Mouse (Mus musculus) cerebellum, postnatal 25 days (tissue): Measurements from ENCODE around the gene Hpn.
A peak's percentile ranks its signal among the peaks of the same experiment; 100 is the strongest.

Source experiments
- DNase-seq, 2 experiments: peaks; one replicate each; pipeline ENCODE4 v3.0.0; 2021; ENCODE audit warnings: mixed read lengths in 2 of 2

Gene Hpn

DNA sequence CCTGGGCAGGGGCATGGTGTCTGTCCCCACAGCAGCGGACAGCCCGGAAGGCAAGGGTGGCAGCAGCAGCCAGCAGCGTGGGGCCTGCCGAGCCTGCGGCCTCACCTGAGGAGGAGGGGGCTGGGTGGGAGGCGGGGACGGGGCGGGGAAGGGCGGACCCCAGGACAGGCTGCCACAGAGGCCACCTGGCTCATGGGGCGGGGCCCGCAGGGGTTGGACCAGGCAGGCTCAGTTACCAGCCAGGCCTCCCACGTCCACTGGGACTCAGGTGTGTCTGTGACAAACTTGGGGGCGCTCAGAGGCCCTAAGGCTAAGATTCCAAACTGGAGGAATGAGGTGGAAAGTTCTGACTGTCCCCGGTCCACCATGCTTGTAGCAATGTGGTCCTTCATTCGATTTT, at the start of gene Hpn:
Gene Hpn (minus strand): TSS at position 109 of the 400 bp plus-strand sequence.
- DNase-seq = peak in 1 of 2 experiments; percentile 63

DNA sequence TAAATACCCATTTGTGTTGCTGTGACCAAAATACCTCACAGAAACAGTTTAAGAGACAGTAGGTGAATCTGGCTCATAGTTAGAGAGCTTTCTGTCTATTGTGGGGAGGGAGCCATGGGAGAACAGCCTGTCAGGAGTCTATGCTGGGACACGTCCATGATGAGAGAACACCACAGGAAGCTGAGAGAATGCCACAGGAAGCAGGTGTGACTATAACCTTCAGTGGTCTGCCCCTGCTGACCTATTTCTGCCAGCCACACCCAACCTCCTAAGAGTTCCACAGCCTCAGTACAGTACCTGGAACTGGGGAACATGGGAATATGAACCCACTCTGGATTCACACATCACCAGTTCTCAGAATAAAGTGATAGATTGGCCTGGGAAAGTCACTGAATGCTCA, 49.7 kb upstream of the Hpn start:
- no peak for DNase-seq

DNA sequence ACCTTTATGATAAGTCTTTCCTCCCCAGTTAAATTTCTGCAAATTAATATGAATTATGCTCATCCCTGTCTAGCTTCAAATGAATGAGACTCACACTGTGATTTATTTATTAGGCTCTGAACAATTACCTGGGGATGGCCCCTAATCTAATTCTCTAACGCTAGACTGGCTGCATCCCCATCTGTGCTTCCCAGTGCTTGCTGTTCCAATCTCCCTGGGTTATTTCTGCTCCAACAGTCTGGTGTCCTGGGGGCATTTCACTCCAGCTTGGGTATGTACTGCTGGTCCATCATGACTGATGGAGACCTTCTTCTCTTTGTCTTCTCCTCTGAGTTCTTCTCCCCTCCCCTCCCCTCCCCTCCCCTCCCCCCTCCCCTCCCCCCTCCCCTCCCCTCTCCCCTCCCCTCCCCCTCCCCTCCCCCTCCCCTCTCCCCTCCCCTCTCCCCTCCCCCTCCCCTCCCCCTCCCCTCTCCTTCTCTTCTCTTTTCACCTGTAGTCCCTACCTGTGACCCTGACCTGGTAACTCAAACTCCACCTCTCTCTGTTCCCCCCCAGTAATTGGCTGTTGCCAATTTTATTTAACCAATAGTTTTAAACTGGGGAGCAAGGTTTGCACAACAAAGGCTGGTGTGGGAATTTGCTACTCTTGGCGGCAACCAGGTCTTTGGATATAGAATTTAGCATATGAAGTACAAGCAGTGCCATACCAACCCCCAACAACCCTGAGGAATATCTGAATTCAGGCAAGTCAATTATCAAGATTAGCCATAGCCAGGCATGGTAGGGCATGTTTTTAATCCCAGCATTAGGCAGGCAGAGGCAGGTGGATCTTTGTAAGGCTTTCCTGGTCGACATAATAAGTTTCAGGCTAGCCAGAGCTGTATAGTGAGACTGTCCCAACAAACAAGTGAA, 48.8 kb upstream of the Hpn start:
- no peak for DNase-seq

DNA sequence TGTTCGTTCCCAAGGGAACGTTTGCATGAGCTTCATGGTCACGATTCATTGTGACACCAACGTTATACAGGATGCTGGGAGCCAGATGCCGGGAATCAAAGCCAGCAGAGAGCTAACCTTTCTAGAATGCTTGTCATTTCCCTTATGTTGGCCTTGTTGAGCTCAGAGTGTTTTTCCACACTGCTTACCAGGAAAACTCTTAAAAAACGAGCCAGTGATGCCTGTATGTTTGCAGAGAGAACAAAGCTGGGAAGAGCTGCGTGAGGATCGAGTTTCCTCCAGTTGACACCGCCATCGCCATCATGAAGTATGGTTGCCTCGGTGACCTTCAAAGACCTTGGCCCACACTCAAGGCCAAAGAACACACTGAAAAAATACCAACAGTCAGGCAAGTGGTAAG, 47.2 kb upstream of the Hpn start:
- DNase-seq = no peak

DNA sequence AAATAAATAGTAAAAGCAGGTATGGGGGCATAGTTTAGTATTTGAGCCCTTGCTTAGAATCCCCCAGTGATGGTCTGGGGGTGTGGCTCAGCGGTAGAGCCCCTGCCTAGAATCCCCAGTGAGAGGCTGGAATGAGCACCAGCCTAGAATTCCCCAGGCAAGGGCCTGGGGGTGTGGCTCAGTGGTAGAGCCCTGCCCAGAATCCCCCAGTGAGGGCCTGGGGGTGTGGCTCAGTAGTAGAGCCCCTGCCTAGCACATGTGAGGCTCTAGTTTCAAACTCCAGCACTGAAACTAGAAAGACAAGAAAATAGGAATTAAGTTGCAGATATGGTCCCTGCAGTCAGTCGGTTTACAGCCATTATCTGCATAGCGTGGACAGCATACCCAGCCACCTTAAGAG, 46.7 kb upstream of the Hpn start:
- no peak for DNase-seq

DNA sequence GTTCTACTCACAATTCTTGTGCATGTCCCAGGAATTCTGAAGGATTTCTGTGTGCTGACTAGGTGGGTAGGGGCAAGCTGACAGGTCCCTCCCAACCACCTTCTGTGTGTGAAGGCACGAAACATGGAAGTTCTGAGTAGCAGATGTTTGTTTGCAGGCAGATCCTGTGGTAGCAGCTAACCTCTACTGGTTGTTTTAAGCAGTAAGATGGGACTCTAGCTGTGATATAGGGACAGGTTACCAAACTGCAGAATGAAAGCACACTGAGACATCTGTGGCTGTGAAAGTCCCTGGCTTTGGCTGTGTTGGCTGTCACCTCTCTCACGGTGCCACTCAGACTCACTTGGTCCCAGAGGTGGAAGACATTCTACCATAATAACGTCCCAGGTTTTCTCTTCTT, 46.2 kb upstream of the Hpn start:
- DNase-seq = no peak

DNA sequence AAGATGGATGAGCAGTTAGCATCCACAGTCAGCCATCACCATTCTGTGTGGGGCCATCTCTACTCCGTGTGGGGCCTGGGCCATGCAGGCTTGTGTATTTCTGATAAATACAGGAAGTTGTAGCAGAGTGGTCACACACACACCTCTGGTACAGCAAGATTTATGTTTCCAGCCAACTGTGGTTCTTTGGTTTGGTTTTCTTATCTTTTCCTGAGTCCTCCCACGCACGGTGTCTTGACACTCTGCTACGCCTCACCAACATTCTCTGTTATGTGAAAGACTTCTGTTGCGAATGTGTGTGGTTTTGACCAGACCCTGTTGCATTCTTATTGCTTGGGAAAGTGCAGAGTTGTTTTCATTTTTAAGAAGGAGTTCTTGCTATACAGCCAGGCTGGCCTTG, 45.7 kb upstream of the Hpn start:
- no peak for DNase-seq

DNA sequence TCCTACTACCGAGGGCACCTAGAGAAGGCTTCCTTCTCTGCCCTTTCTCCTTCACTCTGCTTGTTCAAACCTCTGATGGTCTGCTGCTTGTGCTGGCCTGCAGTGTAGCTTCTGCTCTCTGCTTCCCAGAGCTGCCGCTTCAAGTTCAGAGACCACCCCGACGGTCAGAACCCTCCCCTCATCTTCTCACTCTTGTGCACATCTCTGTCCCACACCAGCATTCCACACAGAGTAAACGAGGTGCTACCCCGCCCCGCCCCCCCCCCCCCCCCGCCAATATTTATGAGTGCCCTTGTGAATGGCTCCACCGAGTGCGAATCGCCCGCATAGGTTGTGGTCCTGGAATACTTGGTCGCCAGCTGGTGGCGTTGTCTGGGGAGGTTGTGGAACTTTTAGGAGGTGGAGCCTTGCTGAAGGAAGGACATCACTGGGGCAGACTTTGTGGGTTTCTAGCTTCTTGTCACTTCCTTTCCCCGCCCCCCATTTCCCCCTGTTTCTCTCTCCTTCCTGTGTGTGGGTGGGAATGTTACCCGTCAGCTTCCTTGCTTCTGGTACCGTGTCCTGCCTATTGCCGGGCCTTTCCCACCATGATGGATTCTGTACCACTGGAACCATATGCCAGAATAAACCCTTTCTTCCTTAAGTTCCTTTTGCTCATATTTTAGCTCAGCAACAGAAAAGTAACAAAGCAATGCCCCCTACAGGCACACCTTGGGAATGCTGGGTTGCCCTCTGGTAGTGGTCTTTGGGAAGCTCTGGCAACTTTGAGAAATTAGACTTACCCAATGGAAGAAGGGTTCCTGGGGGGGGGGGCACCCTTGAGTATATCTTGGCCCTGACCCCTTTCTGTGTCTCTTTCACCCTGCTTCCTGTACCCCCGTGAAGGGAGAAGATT, 41.2 kb upstream of the Hpn start:
- no peak for DNase-seq

DNA sequence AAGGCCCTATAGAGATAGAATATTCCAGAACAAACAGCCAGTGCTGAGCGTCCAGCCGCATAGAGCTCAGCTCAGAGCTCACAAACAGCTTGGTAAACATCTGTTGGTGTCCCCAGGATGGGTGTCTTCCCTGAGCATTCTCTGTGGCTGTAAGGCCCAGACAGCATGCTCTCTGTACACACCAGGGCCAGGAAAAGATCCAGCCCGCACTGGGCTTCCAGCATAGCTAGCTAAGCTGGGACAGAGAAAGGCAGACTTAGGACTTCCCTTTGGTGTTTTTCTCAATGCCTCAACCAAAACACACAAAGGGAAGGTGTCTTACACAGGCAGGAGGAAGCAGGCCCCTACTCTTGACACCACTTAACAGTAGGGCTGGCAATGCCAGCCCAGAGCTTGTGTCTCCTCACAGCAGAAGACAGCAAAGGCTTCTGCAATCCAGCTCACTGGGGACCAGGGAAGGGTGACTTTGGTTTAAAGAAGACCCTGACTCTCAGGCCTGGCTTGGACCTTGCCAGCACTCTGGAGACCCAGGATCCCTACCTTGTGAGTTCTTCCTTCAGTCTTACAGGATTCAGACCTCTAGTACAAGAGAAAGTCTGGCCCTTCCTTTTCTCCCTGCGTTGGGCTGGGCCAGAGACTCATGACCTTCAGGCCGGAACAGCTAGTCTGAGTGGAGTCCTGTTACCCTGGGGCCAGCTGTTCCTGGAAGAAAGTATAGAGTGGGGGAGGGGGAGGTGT, 40.4 kb upstream of the Hpn start, which contains the start of gene Gramd1a:
Gene Gramd1a (minus strand): TSS at position 601 of the 738 bp plus-strand sequence.
- no peak for DNase-seq

DNA sequence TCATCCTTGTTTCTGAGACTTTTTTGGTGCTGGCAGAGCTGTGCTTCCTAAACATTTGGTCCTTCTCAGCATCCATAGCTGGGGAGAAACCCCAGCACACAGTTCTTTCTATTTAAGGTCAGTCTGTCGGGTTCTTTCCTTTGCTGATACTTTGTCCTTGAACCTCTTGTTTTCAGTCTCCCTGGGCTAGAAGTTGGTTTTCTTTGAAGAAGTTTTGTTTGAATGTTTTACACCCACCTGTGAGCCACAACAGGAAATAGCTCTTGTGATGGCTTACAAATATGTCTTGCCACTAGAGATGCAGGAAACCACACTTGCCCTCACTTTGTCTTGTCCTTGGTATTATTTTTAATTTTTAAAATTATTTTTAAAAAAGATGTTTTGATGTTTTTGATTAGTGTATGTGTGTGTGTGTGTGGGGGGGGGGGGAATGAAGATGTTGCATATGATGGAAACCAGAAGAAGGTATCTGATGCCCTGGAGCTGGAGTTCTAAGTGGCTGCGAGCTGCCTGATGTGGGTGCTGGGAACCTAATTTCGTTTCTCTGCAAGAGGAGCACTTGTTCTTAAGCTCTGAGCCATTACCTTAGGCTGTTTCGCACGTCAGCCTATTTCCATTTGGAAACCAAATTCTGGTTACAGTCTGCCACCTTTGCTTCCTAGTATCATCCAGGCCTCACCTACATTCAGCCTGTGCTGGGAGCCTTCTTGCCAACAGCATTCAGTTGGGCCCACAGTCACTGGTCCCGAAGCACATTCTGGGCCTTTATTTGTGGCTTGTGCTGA, 38.6 kb upstream of the Hpn start:
- no peak for DNase-seq

DNA sequence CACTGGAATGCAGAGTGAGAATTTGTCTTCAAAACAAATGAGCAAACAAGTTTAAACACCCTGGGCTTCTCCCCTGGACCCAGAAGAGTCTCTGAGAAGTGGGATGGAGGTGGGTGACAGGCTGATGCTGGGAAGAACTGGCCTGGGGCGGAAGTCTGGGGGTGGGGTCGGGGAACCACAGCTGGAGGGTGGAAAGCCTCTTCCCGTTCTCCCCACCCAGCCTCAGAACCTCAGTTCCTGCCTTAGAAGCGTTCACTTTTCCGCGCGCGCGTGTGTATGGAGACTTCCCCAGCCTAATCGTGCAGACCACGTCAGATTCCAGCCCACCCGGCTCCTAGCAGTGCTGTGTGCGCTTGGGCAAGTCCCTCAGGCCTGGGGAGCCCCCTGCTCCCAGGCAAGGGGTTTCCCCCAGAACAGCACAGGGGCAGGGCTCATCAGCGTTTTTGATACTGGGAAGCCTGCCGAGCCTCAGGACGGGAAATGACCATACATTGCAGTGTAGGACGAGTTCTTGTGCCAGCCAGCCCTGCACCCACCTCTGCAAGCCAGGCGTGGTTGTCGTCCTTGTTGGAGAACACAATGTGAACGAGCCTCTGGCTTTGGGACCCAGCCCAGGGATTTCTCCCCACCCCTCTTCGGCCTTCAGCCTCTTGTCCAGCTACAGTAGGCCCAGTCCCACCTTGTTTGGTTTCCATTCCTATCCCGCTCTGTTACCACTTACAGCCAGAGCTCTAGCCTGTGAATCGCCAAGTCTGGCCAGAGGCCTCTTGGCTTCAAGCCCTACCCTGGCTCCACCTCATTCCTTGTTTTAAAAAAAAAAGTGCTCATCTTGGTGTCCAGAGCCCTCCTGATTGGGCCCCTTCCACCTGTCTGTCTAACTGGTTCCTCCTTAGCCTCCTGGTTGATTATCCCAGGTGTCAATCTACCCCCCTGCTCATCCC, 36.5 kb upstream of the Hpn start:
- peak; percentile 60 to 61 for DNase-seq

DNA sequence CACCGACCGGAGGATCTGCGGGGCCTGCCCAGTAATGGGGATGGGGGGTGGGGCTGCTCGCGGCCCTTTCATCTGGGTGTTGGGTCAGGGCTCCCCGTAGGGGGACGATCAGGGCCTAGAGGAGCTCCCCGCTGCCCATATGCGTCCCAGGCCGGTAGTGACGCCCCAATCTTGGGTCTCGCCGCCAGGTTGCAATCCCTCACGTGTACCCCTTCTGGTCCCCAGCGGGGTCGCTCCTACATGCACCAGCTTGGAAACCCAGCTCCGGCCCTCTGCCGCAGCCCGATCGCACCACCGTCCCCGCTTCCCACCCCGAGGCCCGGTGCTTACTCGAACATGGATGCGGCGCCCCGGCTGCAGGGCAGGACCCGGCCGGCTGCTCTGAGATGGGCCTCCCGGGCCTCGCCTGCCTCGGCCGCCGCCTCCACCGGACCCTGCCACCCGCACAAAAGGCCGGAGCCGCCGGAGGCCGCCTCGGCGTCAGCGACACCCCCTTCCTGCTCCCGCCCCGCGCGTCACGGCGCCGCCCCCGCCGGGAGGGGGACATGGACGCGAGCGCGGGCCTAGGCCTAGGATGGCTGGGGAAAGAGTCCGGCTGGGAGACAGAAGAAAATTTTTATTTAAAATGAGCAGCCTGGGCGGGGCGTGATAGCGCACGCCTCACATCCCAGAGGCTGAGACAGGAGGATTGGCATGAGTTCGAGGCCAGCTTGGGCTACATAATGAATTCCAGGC, 35.6 kb upstream of the Hpn start:
- DNase-seq = peak; percentile 91 to 94

DNA sequence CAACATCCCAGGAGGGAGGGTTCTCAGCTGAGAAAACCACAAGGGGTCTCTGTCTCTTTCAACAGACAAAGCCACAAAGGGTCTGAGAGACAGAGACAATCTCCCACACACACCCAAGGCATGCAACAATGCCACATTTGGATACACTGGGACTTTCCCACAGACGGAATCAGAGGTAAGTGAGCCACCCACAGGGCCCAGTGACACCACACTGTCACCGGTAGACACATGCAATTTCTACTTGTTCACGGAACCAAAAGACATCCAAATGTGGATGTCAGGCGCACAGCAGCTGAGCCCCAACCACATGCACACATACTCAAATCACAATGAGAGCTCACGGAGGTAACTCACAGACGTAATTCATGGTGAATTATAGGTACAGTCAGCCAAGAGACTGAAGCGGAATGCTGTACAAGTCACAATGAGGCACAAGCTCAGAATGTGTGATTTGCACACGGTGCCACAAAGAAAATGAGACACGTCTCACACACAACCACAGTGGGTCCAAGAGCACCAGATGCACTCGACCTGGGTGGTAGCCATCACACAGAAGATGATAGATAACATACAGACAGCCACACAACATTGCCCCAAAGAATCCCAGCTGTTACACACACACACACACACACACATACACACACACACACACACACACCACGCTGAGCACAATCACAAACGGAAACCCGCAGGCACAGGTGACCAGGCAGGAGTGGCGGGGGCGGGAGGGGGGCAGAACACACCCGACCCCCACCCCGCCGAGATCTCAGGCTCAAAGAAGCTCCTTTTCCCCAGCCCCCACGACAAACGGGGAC, 34.9 kb upstream of the Hpn start:
- peak in 1 of 2 experiments; percentile 34 for DNase-seq

DNA sequence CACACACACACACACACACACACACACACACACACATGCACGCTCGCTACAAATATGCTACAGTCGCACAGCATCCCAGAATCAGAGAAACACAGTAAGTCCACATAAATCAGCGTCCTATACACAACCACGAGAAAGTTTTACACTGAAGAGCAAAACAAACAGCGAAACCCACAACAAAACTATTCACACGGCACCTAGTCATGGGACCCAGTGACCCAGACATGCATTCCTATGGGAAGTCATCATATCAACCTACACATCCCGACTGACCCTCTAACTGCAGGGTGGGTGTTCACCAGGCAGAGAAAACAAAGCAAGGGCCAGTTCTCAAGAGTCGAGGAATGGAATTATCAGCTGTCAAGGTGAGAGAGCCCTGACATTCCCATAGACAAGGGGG, 34.2 kb upstream of the Hpn start:
- no peak for DNase-seq

DNA sequence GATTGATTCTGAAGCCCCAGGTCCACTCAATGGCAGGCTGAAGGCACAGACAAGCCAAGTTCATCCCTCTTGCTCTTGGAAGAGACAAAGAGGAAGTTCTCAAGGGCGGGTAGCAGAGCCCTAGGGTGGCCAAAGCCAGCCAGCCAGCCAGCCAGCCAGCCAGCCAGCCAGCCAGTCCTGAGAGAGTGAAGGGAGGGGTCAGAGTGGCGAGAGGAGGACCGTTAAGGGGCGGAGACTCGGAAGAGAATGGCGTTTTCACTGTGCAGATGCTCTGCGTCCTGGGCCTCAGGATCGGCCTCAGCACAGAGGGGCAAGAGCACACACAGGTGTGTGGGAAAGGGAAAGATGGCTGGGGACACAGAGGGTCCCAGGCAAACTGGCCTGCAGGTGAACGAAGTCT, 33.7 kb upstream of the Hpn start:
- DNase-seq = peak; percentile 57 to 71

DNA sequence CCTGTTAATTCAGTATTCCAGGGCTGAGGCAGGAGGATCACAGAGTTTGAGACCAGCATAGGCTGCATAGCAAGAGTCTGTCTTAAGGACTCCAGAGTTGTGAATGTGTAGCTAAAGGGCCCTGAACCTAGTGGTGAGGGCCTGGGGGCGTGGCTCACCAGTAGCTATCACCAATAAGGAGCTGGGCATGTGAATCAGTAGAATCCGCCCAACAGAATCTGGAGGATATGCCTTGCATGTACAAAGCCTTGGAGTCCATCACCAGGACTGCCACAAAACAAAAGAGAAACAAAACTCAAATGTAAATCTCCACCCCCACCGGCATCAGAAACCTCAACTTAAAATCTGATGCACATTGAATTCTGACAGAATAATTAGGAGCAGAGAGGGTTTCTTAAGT, 33.0 kb upstream of the Hpn start:
- DNase-seq = no peak

DNA sequence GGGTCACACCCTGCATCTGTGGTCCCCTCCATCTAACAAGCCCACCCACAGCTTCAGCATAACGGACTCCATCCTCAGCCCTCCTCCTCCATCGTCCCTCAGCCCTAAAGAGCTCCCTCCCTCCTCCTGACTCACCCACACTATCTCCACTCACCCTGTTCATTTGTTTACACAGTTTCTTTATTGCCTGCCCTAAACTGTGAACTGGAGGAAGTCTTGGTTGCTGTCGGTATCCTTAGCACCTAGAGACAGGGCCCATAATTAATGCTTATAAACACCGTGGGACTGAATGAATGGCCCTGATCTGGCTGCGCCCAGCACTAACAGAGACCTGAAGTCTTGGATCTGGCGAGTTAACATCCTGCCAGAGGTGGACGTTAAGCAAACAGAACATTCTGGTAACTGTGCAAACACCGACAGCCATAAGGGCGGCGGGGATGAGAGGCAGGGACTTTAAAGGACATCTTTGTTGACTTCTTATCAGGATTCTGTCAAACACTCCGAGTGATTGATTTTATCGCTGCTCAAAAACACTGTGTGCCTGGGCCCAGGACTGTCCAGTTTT, 30.6 kb upstream of the Hpn start:
- DNase-seq = no peak

DNA sequence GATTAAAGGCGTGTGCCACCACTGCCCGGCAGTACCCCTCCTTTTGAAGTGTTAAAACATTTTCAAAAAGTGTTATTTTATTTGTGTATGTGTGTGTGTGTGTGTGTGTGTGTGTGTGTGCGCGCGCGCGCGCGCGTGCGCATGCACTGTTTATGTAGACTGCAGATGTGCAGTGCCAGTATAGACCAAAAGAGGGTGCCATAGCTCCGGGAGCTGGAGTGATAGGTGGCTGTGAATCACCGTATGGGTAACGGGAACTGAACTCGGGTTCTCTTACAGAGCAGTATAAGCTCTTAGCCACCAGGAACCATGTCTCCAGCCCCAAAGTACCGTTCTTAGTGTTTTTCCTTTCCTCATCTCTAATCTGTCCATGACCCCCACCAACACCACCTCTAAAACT, 29.8 kb upstream of the Hpn start:
- DNase-seq = peak in 1 of 2 experiments; percentile 24

DNA sequence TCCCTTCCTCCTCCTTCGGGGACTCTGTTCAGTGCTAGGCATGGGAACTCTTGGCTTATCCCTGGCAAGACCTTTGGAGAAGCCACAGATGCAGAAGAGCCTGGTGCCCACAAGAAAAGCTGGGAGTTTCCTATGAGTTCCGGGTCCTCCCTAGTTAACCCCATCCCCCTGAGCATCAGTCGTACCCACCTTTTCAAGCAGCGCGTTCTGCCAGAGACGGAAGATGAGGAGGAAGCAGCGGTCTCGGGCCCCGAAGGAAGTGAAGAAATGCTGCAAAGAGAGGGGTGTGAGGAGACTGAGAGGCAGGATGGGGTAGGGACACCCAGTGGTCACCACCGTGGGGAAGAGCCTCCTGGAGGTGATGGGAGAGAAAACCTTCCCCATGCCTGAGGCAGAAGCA, 25.9 kb upstream of the Hpn start:
- DNase-seq = no peak
